Mouse (Mus musculus): Measurements from ENCODE around the gene Golga7b.
A peak's percentile ranks its signal among the peaks of the same experiment; 100 is the strongest.

Golga7b gene

GRCm38 (mm10) chr19:42303210-42303813, 55.9 kb downstream of the Golga7b start:
- DNase-seq (ENCODE audit: low spot score) = no peak

GRCm38 (mm10) chr19:42304506-42304905, 57.1 kb downstream of the Golga7b start:
- DNase-seq (ENCODE audit: low spot score) = no peak

GRCm38 (mm10) chr19:42305746-42306145, 58.4 kb downstream of the Golga7b start:
- no peak for DNase-seq (ENCODE audit: low spot score)

- DNase-seq (ENCODE audit: low spot score) = no peak
These were observed 58.8 kb downstream of the Golga7b start for GRCm38 (mm10) chr19:42306202-42306601.

- peak; percentile 59 for DNase-seq (ENCODE audit: low spot score)
These were observed 59.6 kb downstream of the Golga7b start for GRCm38 (mm10) chr19:42307019-42307418.

- no peak for DNase-seq (ENCODE audit: low spot score)
These were observed 61.6 kb downstream of the Golga7b start for GRCm38 (mm10) chr19:42308931-42309330.

GRCm38 (mm10) chr19:42311332-42311731, 64.0 kb downstream of the Golga7b start:
- no peak for DNase-seq (ENCODE audit: low spot score)

GRCm38 (mm10) chr19:42312191-42312590, 64.8 kb downstream of the Golga7b start:
- no peak for DNase-seq (ENCODE audit: low spot score)

GRCm38 (mm10) chr19:42315070-42315679, 67.8 kb downstream of the Golga7b start:
- no peak for DNase-seq (ENCODE audit: low spot score)

- peak; percentile 92 for DNase-seq (ENCODE audit: low spot score)
These were observed 68.5 kb downstream of the Golga7b start for GRCm38 (mm10) chr19:42315914-42316313.

- DNase-seq (ENCODE audit: low spot score) = no peak
These were observed 69.2 kb downstream of the Golga7b start for GRCm38 (mm10) chr19:42316525-42316924.

- no peak for DNase-seq (ENCODE audit: low spot score)
These were observed 69.6 kb downstream of the Golga7b start for GRCm38 (mm10) chr19:42316998-42317397.

GRCm38 (mm10) chr19:42317648-42318425, 70.5 kb downstream of the Golga7b start:
- DNase-seq (ENCODE audit: low spot score) = no peak
